ENCODE assay signal across 9 mouse cellular contexts in genomic region chrX:111895084-111895779, GRCm38 (mm10). TPM values are rescaled to one million over a fixed set of nuclear protein-coding genes. Genes with fewer than 3 reads are reported as not detected.
DNase-seq lines count a peak whose midpoint lies in the region; ATAC-seq lines count a peak whose summit lies in the region.
"Had no signal": no experiment of that assay in that cellular context is flagged by ENCODE, and none has a peak within 500 bp of the region (broad histone marks: within the 10 kb centered on the region; RNA-seq: fewer than 3 reads in every experiment).

No protein-coding gene starts in this region.

- H3K4me1 ChIP-seq in kidney, embryonic 14.5 days (ENCODE audit: control insufficient read depth, insufficient read depth, low read length): no peaks in the 10 kb centered on the region
- H3K4me1 ChIP-seq in hindbrain, embryonic 13.5 days (replicated peaks): no peaks in the 10 kb centered on the region
- no peaks in the 10 kb centered on the region for H3K4me1 ChIP-seq in midbrain, embryonic 13.5 days (replicated peaks)

- WGBS in kidney, embryonic 14.5 days: 42% methylated on average over 61 of the region's 70 CpGs
- 17% methylated on average over 48 of the region's 70 CpGs for WGBS in hindbrain, embryonic 13.5 days
- 23% methylated on average over 51 of the region's 70 CpGs for WGBS in midbrain, embryonic 13.5 days

- H3K9ac ChIP-seq in kidney, embryonic 14.5 days (ENCODE audit: low read depth, low read length): peak overlapping the region; percentile 31; the same call in 1 of the 2 replicates
- peak overlapping the region; percentile 39; the same call in 1 of the 2 replicates for H3K9ac ChIP-seq in hindbrain, embryonic 13.5 days
- peak overlapping the region; percentile 51 for H3K9ac ChIP-seq in midbrain, embryonic 13.5 days (replicated peaks)

- DNase-seq in kidney, adult 9 months: no peak
- DNase-seq in embryo, embryonic 10.5 days (ENCODE audit: low spot score): peak; percentile 19
- DNase-seq in gastrocnemius, postnatal 4 days (ENCODE audit: low spot score in 2 of 2): no peak
- DNase-seq in thymus, adult 18-20 months: no peak
- no peak for DNase-seq in thymus, postnatal 25 days

- ATAC-seq in kidney, embryonic 14.5 days (ENCODE audit: low FRiP score, low TSS enrichment): peak; percentile 78
- ATAC-seq in hindbrain, embryonic 13.5 days (ENCODE audit: low FRiP score): peak; percentile 69
- peak; percentile 80 for ATAC-seq in midbrain, embryonic 13.5 days

- H3K9me3 ChIP-seq in kidney, embryonic 14.5 days (ENCODE audit: control insufficient read depth, low read length): no peaks in the 10 kb centered on the region
- H3K9me3 ChIP-seq in hindbrain, embryonic 13.5 days: no peaks in the 10 kb centered on the region
- H3K9me3 ChIP-seq in midbrain, embryonic 13.5 days: no peaks in the 10 kb centered on the region

- H3K4me2 ChIP-seq in kidney, embryonic 14.5 days (replicated peaks; ENCODE audit: low read depth, low read length): peak overlapping the region; percentile 54
- peak overlapping the region; percentile 71 for H3K4me2 ChIP-seq in hindbrain, embryonic 13.5 days
- peak overlapping the region; percentile 71 for H3K4me2 ChIP-seq in midbrain, embryonic 13.5 days (replicated peaks)

- H3K36me3 ChIP-seq in kidney, embryonic 14.5 days (ENCODE audit: control insufficient read depth, insufficient read depth, low read length): no peaks in the 10 kb centered on the region
- H3K36me3 ChIP-seq in hindbrain, embryonic 13.5 days: no peaks in the 10 kb centered on the region
- no peaks in the 10 kb centered on the region for H3K36me3 ChIP-seq in midbrain, embryonic 13.5 days

- H3K27ac ChIP-seq in kidney, embryonic 14.5 days (ENCODE audit: low read depth, low read length): no peak overlapping the region
- H3K27ac ChIP-seq in hindbrain, embryonic 13.5 days: no peak overlapping the region
- H3K27ac ChIP-seq in midbrain, embryonic 13.5 days: no peak overlapping the region

- H3K27me3 ChIP-seq in kidney, embryonic 14.5 days (ENCODE audit: control insufficient read depth, insufficient read depth, low read length): no peaks in the 10 kb centered on the region
- peaks cover 10% of the 10 kb centered on the region for H3K27me3 ChIP-seq in hindbrain, embryonic 13.5 days
- H3K27me3 ChIP-seq in midbrain, embryonic 13.5 days: peaks cover 8% of the 10 kb centered on the region; the same call in 1 of the 2 replicates

- H3K4me3 ChIP-seq in kidney, embryonic 14.5 days (ENCODE audit: low read length): peak overlapping the region; percentile 34
- peak overlapping the region; percentile 51 for H3K4me3 ChIP-seq in hindbrain, embryonic 13.5 days
- H3K4me3 ChIP-seq in midbrain, embryonic 13.5 days (replicated peaks): peak overlapping the region; percentile 50

RNA-seq across cellular contexts. Expression of gene Gm45194, which starts 4.0 kb away (rescaled TPM):
- 1.6 and 2.7 TPM in 2 replicates for polyA plus RNA-seq in kidney, embryonic 14.5 days (2014; fragmentation: Nextera tagmentation; extraction: Ambion mirVana)
- polyA plus RNA-seq in hindbrain, embryonic 13.5 days (2015; fragmentation: Nextera tagmentation; extraction: Ambion mirVana): 0.42 TPM in 1 of 2 replicates, not detected in the other
- 0.46 and 1.1 TPM in 2 replicates for polyA plus RNA-seq in midbrain, embryonic 13.5 days (2015; fragmentation: Nextera tagmentation; extraction: Ambion mirVana)
- total RNA-seq in gastrocnemius, postnatal 4 days (2021): 1 to 10 TPM; 6.6 to 9.1 TPM
- polyA plus RNA-seq: large intestine, adult 2 months had no signal
